Mouse (Mus musculus): ENCODE measurements at regions not wholly inside any gene's neighbourhood (a gene's known extent, or its start where the extent isn't known, plus 50 kb on each side); places are given as distances from the start of the nearest gene placed in this dataset.

GRCm38 (mm10) chr4:93935692-93936091, 600.4 kb upstream of the Tusc1 start:
- no peaks in the 10 kb centered on the region for H3K36me3 ChIP-seq (replicated peaks; ENCODE audit: low read length)
- no peaks in the 10 kb centered on the region for H3K4me1 ChIP-seq
- H3K9me3 ChIP-seq, result no peaks in the 10 kb centered on the region
- TF ChIP-seq FLI1 (IDR thresholded peaks at IDR 0.05; ENCODE audit: low read length), result no peak
- TF ChIP-seq GATA1 (IDR thresholded peaks at IDR 0.05; ENCODE audit: borderline replicate concordance, low read length), result no peak
- H3K27me3 ChIP-seq (replicated peaks), result no peaks in the 10 kb centered on the region
- H3K4me3 ChIP-seq (replicated peaks), result no peak overlapping the region

GRCm38 (mm10) chr4:93927117-93927516, 591.8 kb upstream of the Tusc1 start:
- Histone ChIP-seq H3K27me3 (replicated peaks) (no peaks in the 10 kb centered on the region), H3K4me1 (no peaks in the 10 kb centered on the region), H3K4me3 (replicated peaks) (no peak overlapping the region), H3K36me3 (replicated peaks; ENCODE audit: low read length) (no peaks in the 10 kb centered on the region), H3K9me3 (no peaks in the 10 kb centered on the region)
- no peak for TF ChIP-seq GATA1 (IDR thresholded peaks at IDR 0.05; ENCODE audit: borderline replicate concordance, low read length)
- no peak for TF ChIP-seq FLI1 (IDR thresholded peaks at IDR 0.05; ENCODE audit: low read length)

GRCm38 (mm10) chr4:93924402-93924801, 589.1 kb upstream of the Tusc1 start:
- H3K9me3 ChIP-seq, result no peaks in the 10 kb centered on the region
- no peaks in the 10 kb centered on the region for H3K27me3 ChIP-seq (replicated peaks)
- H3K36me3 ChIP-seq (replicated peaks; ENCODE audit: low read length), result no peaks in the 10 kb centered on the region
- no peaks in the 10 kb centered on the region for H3K4me1 ChIP-seq
- TF ChIP-seq GATA1 (IDR thresholded peaks at IDR 0.05; ENCODE audit: borderline replicate concordance, low read length), result no peak
- TF ChIP-seq FLI1 (IDR thresholded peaks at IDR 0.05; ENCODE audit: low read length), result no peak
- no peak overlapping the region for H3K4me3 ChIP-seq (replicated peaks)

- Histone ChIP-seq H3K36me3 (replicated peaks; ENCODE audit: low read length) (no peaks in the 10 kb centered on the region), H3K9me3 (no peaks in the 10 kb centered on the region), H3K27me3 (replicated peaks) (no peaks in the 10 kb centered on the region), H3K4me1 (no peaks in the 10 kb centered on the region), H3K4me3 (replicated peaks) (no peak overlapping the region)
- no peak for TF ChIP-seq GATA1 (IDR thresholded peaks at IDR 0.05; ENCODE audit: borderline replicate concordance, low read length)
- no peak for TF ChIP-seq FLI1 (IDR thresholded peaks at IDR 0.05; ENCODE audit: low read length)
Measured at GRCm38 (mm10) chr4:93886631-93887030, 551.3 kb upstream of the Tusc1 start.

GRCm38 (mm10) chr4:93881318-93881717, 546.0 kb upstream of the Tusc1 start:
- Histone ChIP-seq H3K4me3 (replicated peaks) (no peak overlapping the region), H3K27me3 (replicated peaks) (no peaks in the 10 kb centered on the region), H3K9me3 (no peaks in the 10 kb centered on the region), H3K36me3 (replicated peaks; ENCODE audit: low read length) (no peaks in the 10 kb centered on the region), H3K4me1 (no peaks in the 10 kb centered on the region)
- TF ChIP-seq GATA1 (IDR thresholded peaks at IDR 0.05; ENCODE audit: borderline replicate concordance, low read length) (no peak), FLI1 (IDR thresholded peaks at IDR 0.05; ENCODE audit: low read length) (no peak)

- no peaks in the 10 kb centered on the region for H3K36me3 ChIP-seq (replicated peaks; ENCODE audit: low read length)
- no peaks in the 10 kb centered on the region for H3K27me3 ChIP-seq (replicated peaks)
- TF ChIP-seq FLI1 (IDR thresholded peaks at IDR 0.05; ENCODE audit: low read length), result no peak
- no peak for TF ChIP-seq GATA1 (IDR thresholded peaks at IDR 0.05; ENCODE audit: borderline replicate concordance, low read length)
- no peak overlapping the region for H3K4me3 ChIP-seq (replicated peaks)
- no peaks in the 10 kb centered on the region for H3K9me3 ChIP-seq
- no peaks in the 10 kb centered on the region for H3K4me1 ChIP-seq
Measured at GRCm38 (mm10) chr4:93879351-93879872, 544.1 kb upstream of the Tusc1 start.

- Histone ChIP-seq H3K9me3 (no peaks in the 10 kb centered on the region), H3K4me1 (no peaks in the 10 kb centered on the region), H3K4me3 (replicated peaks) (no peak overlapping the region), H3K36me3 (replicated peaks; ENCODE audit: low read length) (no peaks in the 10 kb centered on the region), H3K27me3 (replicated peaks) (no peaks in the 10 kb centered on the region)
- TF ChIP-seq FLI1 (IDR thresholded peaks at IDR 0.05; ENCODE audit: low read length) (no peak), GATA1 (IDR thresholded peaks at IDR 0.05; ENCODE audit: borderline replicate concordance, low read length) (no peak)
Measured at GRCm38 (mm10) chr4:93873271-93873670, 538.0 kb upstream of the Tusc1 start.

- TF ChIP-seq GATA1 (IDR thresholded peaks at IDR 0.05; ENCODE audit: borderline replicate concordance, low read length) (no peak), FLI1 (IDR thresholded peaks at IDR 0.05; ENCODE audit: low read length) (no peak)
- H3K4me3 ChIP-seq (replicated peaks), result no peak overlapping the region
- H3K36me3 ChIP-seq (replicated peaks; ENCODE audit: low read length), result no peaks in the 10 kb centered on the region
- H3K27me3 ChIP-seq (replicated peaks), result no peaks in the 10 kb centered on the region
- no peaks in the 10 kb centered on the region for H3K4me1 ChIP-seq
- H3K9me3 ChIP-seq, result no peaks in the 10 kb centered on the region
Measured at GRCm38 (mm10) chr4:93853451-93853850, 518.1 kb upstream of the Tusc1 start.

GRCm38 (mm10) chr4:93849178-93849577, 513.9 kb upstream of the Tusc1 start:
- no peak overlapping the region for H3K4me3 ChIP-seq (replicated peaks)
- no peaks in the 10 kb centered on the region for H3K9me3 ChIP-seq
- H3K4me1 ChIP-seq, result no peaks in the 10 kb centered on the region
- no peaks in the 10 kb centered on the region for H3K36me3 ChIP-seq (replicated peaks; ENCODE audit: low read length)
- no peak for TF ChIP-seq GATA1 (IDR thresholded peaks at IDR 0.05; ENCODE audit: borderline replicate concordance, low read length)
- no peak for TF ChIP-seq FLI1 (IDR thresholded peaks at IDR 0.05; ENCODE audit: low read length)
- no peaks in the 10 kb centered on the region for H3K27me3 ChIP-seq (replicated peaks)

GRCm38 (mm10) chr4:93830701-93831100, 495.4 kb upstream of the Tusc1 start:
- H3K9me3 ChIP-seq, result no peaks in the 10 kb centered on the region
- H3K36me3 ChIP-seq (replicated peaks; ENCODE audit: low read length), result no peaks in the 10 kb centered on the region
- no peaks in the 10 kb centered on the region for H3K27me3 ChIP-seq (replicated peaks)
- H3K4me1 ChIP-seq, result no peaks in the 10 kb centered on the region
- TF ChIP-seq GATA1 (IDR thresholded peaks at IDR 0.05; ENCODE audit: borderline replicate concordance, low read length) (no peak), FLI1 (IDR thresholded peaks at IDR 0.05; ENCODE audit: low read length) (no peak)
- H3K4me3 ChIP-seq (replicated peaks), result no peak overlapping the region

- H3K27me3 ChIP-seq (replicated peaks), result no peaks in the 10 kb centered on the region
- no peak for TF ChIP-seq GATA1 (IDR thresholded peaks at IDR 0.05; ENCODE audit: borderline replicate concordance, low read length)
- TF ChIP-seq FLI1 (IDR thresholded peaks at IDR 0.05; ENCODE audit: low read length), result no peak
- H3K4me1 ChIP-seq, result no peaks in the 10 kb centered on the region
- H3K36me3 ChIP-seq (replicated peaks; ENCODE audit: low read length), result no peaks in the 10 kb centered on the region
- H3K9me3 ChIP-seq, result no peaks in the 10 kb centered on the region
- H3K4me3 ChIP-seq (replicated peaks), result no peak overlapping the region
Measured at GRCm38 (mm10) chr4:93793104-93793503, 457.8 kb upstream of the Tusc1 start.
